In the genomic region with DNA sequence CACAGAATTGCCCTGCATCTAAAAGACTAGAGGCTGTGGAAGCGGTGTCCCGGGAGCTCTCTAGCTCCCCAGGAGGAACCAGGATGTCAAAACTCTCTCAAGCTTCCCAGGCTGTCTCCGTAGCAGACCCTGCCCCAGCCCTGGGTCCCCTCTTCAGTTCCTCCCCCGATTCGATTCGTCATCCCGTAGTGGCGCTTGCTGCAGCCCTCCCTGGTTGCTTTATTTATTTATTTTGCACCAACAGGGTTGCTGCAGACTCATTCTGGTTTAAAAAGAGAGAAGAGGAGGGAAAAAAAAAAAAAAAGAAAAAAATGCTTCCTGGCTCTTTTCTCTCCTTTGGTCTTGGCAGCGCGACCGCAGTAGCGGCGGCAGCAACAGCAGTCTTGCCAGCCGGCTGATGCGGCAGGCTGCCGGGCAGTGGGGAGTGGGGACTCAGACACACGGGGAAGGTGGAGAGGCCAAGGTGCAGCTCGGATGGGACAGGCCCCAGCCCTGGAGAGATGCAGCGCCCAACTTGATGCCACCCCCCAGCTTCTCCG, we compare ENCODE assay signal across 8 mouse cellular contexts. TPM values are rescaled to one million over a fixed set of nuclear protein-coding genes. Genes with fewer than 3 reads are reported as not detected.
DNase-seq lines count a peak whose midpoint lies in the region; ATAC-seq lines count a peak whose summit lies in the region.

No protein-coding gene starts in this region.

- peak overlapping the region; percentile 41 for H3K4me2 ChIP-seq in kidney, embryonic 14.5 days (replicated peaks; ENCODE audit: low read depth, low read length)
- peak overlapping the region; percentile 45 for H3K4me2 ChIP-seq in embryonic facial prominence, embryonic 12.5 days (replicated peaks)
- H3K4me2 ChIP-seq in hindbrain, embryonic 16.5 days (ENCODE audit: low read length) = peak overlapping the region; percentile 67
- peak overlapping the region; percentile 70 for H3K4me2 ChIP-seq in midbrain, embryonic 13.5 days (replicated peaks)

- no peaks in the 10 kb centered on the region for H3K9me3 ChIP-seq in kidney, embryonic 14.5 days (ENCODE audit: control insufficient read depth, low read length)
- no peaks in the 10 kb centered on the region for H3K9me3 ChIP-seq in embryonic facial prominence, embryonic 12.5 days
- H3K9me3 ChIP-seq in hindbrain, embryonic 16.5 days (ENCODE audit: control insufficient read depth, low read length) = no peaks in the 10 kb centered on the region
- no peaks in the 10 kb centered on the region for H3K9me3 ChIP-seq in midbrain, embryonic 13.5 days

- WGBS in kidney, embryonic 14.5 days = 2% methylated on average over 20 of the region's 20 CpGs
- 1% methylated on average over 20 of the region's 20 CpGs for WGBS in embryonic facial prominence, embryonic 12.5 days
- under 1% methylated on average over 19 of the region's 20 CpGs for WGBS in hindbrain, embryonic 16.5 days
- WGBS in midbrain, embryonic 13.5 days = 3% methylated on average over 20 of the region's 20 CpGs

- peaks cover 13% of the 10 kb centered on the region for H3K27me3 ChIP-seq in kidney, embryonic 14.5 days (ENCODE audit: control insufficient read depth, insufficient read depth, low read length)
- H3K27me3 ChIP-seq in embryonic facial prominence, embryonic 12.5 days = peaks cover 61% of the 10 kb centered on the region
- H3K27me3 ChIP-seq in hindbrain, embryonic 16.5 days (replicated peaks; ENCODE audit: control insufficient read depth, insufficient read depth, low read length) = no peaks in the 10 kb centered on the region
- peaks cover 29% of the 10 kb centered on the region for H3K27me3 ChIP-seq in midbrain, embryonic 13.5 days

- H3K36me3 ChIP-seq in kidney, embryonic 14.5 days (ENCODE audit: control insufficient read depth, insufficient read depth, low read length) = no peaks in the 10 kb centered on the region
- no peaks in the 10 kb centered on the region for H3K36me3 ChIP-seq in embryonic facial prominence, embryonic 12.5 days
- H3K36me3 ChIP-seq in hindbrain, embryonic 16.5 days (ENCODE audit: control insufficient read depth, insufficient read depth, low read length) = no peaks in the 10 kb centered on the region
- H3K36me3 ChIP-seq in midbrain, embryonic 13.5 days = no peaks in the 10 kb centered on the region

- DNase-seq in kidney, adult 9 months = no peak
- DNase-seq in adrenal gland, postnatal 36 days = peak; percentile 29 to 57
- DNase-seq in thymus, postnatal 25 days = peak; percentile 60
- no peak for DNase-seq in gastrocnemius, adult 8-10 months (ENCODE audit: low spot score in 2 of 2)

- 0 out of 2 replicates have a peak, but pooled peaks have one; percentile 16 for ATAC-seq in kidney, embryonic 14.5 days (ENCODE audit: low FRiP score, low TSS enrichment)
- ATAC-seq in embryonic facial prominence, embryonic 12.5 days (ENCODE audit: insufficient number of reproducible peaks, insufficient read depth, low FRiP score, low TSS enrichment) = no peak
- ATAC-seq in hindbrain, embryonic 16.5 days = peak; percentile 77
- peak; percentile 78 for ATAC-seq in midbrain, embryonic 13.5 days

- H3K9ac ChIP-seq in kidney, embryonic 14.5 days (ENCODE audit: low read depth, low read length) = no peak overlapping the region
- peak overlapping the region; percentile 47; the same call in 1 of the 2 replicates for H3K9ac ChIP-seq in embryonic facial prominence, embryonic 12.5 days
- peak overlapping the region; percentile 60 for H3K9ac ChIP-seq in hindbrain, embryonic 16.5 days (ENCODE audit: low read depth, low read length)
- peak overlapping the region; percentile 70 for H3K9ac ChIP-seq in midbrain, embryonic 13.5 days (replicated peaks)

- peak overlapping the region; percentile 19 for H3K4me3 ChIP-seq in kidney, embryonic 14.5 days (ENCODE audit: low read length)
- H3K4me3 ChIP-seq in embryonic facial prominence, embryonic 12.5 days = peak overlapping the region; percentile 26
- peak overlapping the region; percentile 40 for H3K4me3 ChIP-seq in hindbrain, embryonic 16.5 days (ENCODE audit: low read length)
- H3K4me3 ChIP-seq in midbrain, embryonic 13.5 days (replicated peaks) = peak overlapping the region; percentile 42

- H3K27ac ChIP-seq in kidney, embryonic 14.5 days (ENCODE audit: low read depth, low read length) = no peak overlapping the region
- H3K27ac ChIP-seq in embryonic facial prominence, embryonic 12.5 days = no peak overlapping the region
- H3K27ac ChIP-seq in hindbrain, embryonic 16.5 days (ENCODE audit: low read depth, low read length) = peak overlapping the region; percentile 10; the same call in 1 of the 2 replicates
- H3K27ac ChIP-seq in midbrain, embryonic 13.5 days = no peak overlapping the region; the same call in 1 of the 2 replicates

- H3K4me1 ChIP-seq in kidney, embryonic 14.5 days (ENCODE audit: control insufficient read depth, insufficient read depth, low read length) = no peaks in the 10 kb centered on the region
- H3K4me1 ChIP-seq in embryonic facial prominence, embryonic 12.5 days = no peaks in the 10 kb centered on the region
- peaks cover 9% of the 10 kb centered on the region for H3K4me1 ChIP-seq in hindbrain, embryonic 16.5 days (ENCODE audit: control insufficient read depth, insufficient read depth, low read depth, low read length)
- H3K4me1 ChIP-seq in midbrain, embryonic 13.5 days (replicated peaks) = peaks cover 20% of the 10 kb centered on the region

RNA-seq across cellular contexts. Expression of gene Lingo4, which starts 0.7 kb away (rescaled TPM):
- 0.17 and 0.24 TPM in 2 replicates for polyA plus RNA-seq in kidney, embryonic 14.5 days (2014; fragmentation: Nextera tagmentation; extraction: Ambion mirVana)
- under 1 TPM; 0.66 to 0.73 TPM for total RNA-seq in adrenal gland, postnatal 36 days (2021)
- polyA plus RNA-seq in embryonic facial prominence, embryonic 12.5 days (2016; fragmentation: Nextera tagmentation; extraction: Ambion mirVana) = 0.06 and 0.12 TPM in 2 replicates
- 1.7 and 2.3 TPM in 2 replicates for polyA plus RNA-seq in hindbrain, embryonic 16.5 days (2015; fragmentation: Nextera tagmentation; extraction: Ambion mirVana)
- 0.83 and 1.4 TPM in 2 replicates for polyA plus RNA-seq in midbrain, embryonic 13.5 days (2015; fragmentation: Nextera tagmentation; extraction: Ambion mirVana)
- under 1 TPM; 0.29 to 0.40 (median 0.33) TPM for total RNA-seq in gastrocnemius, adult 8-10 months (2022)

RNA-seq across cellular contexts. Expression of gene Tdrkh, which starts 14.1 kb away (rescaled TPM):
- polyA plus RNA-seq in kidney, embryonic 14.5 days (2014; fragmentation: Nextera tagmentation; extraction: Ambion mirVana) = 13.1 and 13.3 TPM in 2 replicates
- 10 to 100 TPM in 1 of 2 experiments, 1 to 10 TPM in 1; 7.4 to 10.6 TPM for total RNA-seq in adrenal gland, postnatal 36 days (2021)
- 11.8 and 13.9 TPM in 2 replicates for polyA plus RNA-seq in embryonic facial prominence, embryonic 12.5 days (2016; fragmentation: Nextera tagmentation; extraction: Ambion mirVana)
- 51.1 and 54.8 TPM in 2 replicates for polyA plus RNA-seq in hindbrain, embryonic 16.5 days (2015; fragmentation: Nextera tagmentation; extraction: Ambion mirVana)
- polyA plus RNA-seq in midbrain, embryonic 13.5 days (2015; fragmentation: Nextera tagmentation; extraction: Ambion mirVana) = 61.6 and 63.1 TPM in 2 replicates
- 1 to 10 TPM; 5.3 to 6.6 (median 6.1) TPM for total RNA-seq in gastrocnemius, adult 8-10 months (2022)

RNA-seq across cellular contexts. Expression of gene Rorc, which starts 26.4 kb away (rescaled TPM):
- polyA plus RNA-seq in kidney, embryonic 14.5 days (2014; fragmentation: Nextera tagmentation; extraction: Ambion mirVana) = 3.4 and 6.1 TPM in 2 replicates
- 10 to 100 TPM; 19.0 to 20.2 TPM for total RNA-seq in adrenal gland, postnatal 36 days (2021)
- 0.72 and 0.88 TPM in 2 replicates for polyA plus RNA-seq in embryonic facial prominence, embryonic 12.5 days (2016; fragmentation: Nextera tagmentation; extraction: Ambion mirVana)
- 0.36 and 0.54 TPM in 2 replicates for polyA plus RNA-seq in hindbrain, embryonic 16.5 days (2015; fragmentation: Nextera tagmentation; extraction: Ambion mirVana)
- polyA plus RNA-seq in midbrain, embryonic 13.5 days (2015; fragmentation: Nextera tagmentation; extraction: Ambion mirVana) = 0.79 and 1.0 TPM in 2 replicates
- 100 to 1,000 TPM in 3 of 4 experiments, 10 to 100 TPM in 1; 97.2 to 109 (median 105) TPM for total RNA-seq in gastrocnemius, adult 8-10 months (2022)

RNA-seq across cellular contexts. Expression of gene C2cd4d, which starts 36.8 kb away (rescaled TPM):
- 1.0 and 1.5 TPM in 2 replicates for polyA plus RNA-seq in kidney, embryonic 14.5 days (2014; fragmentation: Nextera tagmentation; extraction: Ambion mirVana)
- under 1 TPM; 0.36 to 0.40 TPM for total RNA-seq in adrenal gland, postnatal 36 days (2021)
- polyA plus RNA-seq in embryonic facial prominence, embryonic 12.5 days (2016; fragmentation: Nextera tagmentation; extraction: Ambion mirVana) = 2.8 and 3.6 TPM in 2 replicates
- polyA plus RNA-seq in hindbrain, embryonic 16.5 days (2015; fragmentation: Nextera tagmentation; extraction: Ambion mirVana) = 1.6 and 1.8 TPM in 2 replicates
- polyA plus RNA-seq in midbrain, embryonic 13.5 days (2015; fragmentation: Nextera tagmentation; extraction: Ambion mirVana) = 2.0 and 2.2 TPM in 2 replicates
- total RNA-seq in gastrocnemius, adult 8-10 months (2022) = not detected

RNA-seq across cellular contexts. Expression of gene Mrpl9, which starts 44.1 kb away (rescaled TPM):
- polyA plus RNA-seq in kidney, embryonic 14.5 days (2014; fragmentation: Nextera tagmentation; extraction: Ambion mirVana) = 71.3 and 73.7 TPM in 2 replicates
- 10 to 100 TPM; 73.2 to 80.4 TPM for total RNA-seq in adrenal gland, postnatal 36 days (2021)
- polyA plus RNA-seq in embryonic facial prominence, embryonic 12.5 days (2016; fragmentation: Nextera tagmentation; extraction: Ambion mirVana) = 65.3 and 65.6 TPM in 2 replicates
- 63.7 and 64.5 TPM in 2 replicates for polyA plus RNA-seq in hindbrain, embryonic 16.5 days (2015; fragmentation: Nextera tagmentation; extraction: Ambion mirVana)
- polyA plus RNA-seq in midbrain, embryonic 13.5 days (2015; fragmentation: Nextera tagmentation; extraction: Ambion mirVana) = 61.3 and 63.2 TPM in 2 replicates
- 10 to 100 TPM; 29.1 to 33.8 (median 32.0) TPM for total RNA-seq in gastrocnemius, adult 8-10 months (2022)

Comparison
In these comparisons a context has a peak if more than half of its experiments do, and no peak if none do; other contexts are left out.
1. DNase-seq: peak in adrenal gland, postnatal 36 days (2 of 2) and thymus, postnatal 25 days (single experiment); none in kidney, adult 9 months (single experiment) and gastrocnemius, adult 8-10 months (0 of 2).
2. Peak in every context shown above with its lines, with median percentiles within 50 percentile points of each other: H3K4me2 ChIP-seq and H3K4me3 ChIP-seq.